Mouse (Mus musculus): ENCODE measurements around the gene Notch1.

- TF ChIP-seq CTCF (IDR thresholded peaks at IDR 0.05; ENCODE audit: borderline replicate concordance, insufficient read depth, low read length) (no peak), POLR2A (IDR thresholded peaks at IDR 0.05; ENCODE audit: low read depth, low read length) (no peak)
These were observed 73.6 kb downstream of the Notch1 start for GRCm38 (mm10) chr2:26442843-26443242.
